Mouse (Mus musculus): Measurements from ENCODE around the gene Akap8.

GRCm38 (mm10) chr17:32321836-32322235 lies 798 bp upstream of the Akap8 start:
- TF ChIP-seq POLR2A (IDR thresholded peaks at IDR 0.05; ENCODE audit: insufficient read length, low read depth) = no peak
- no peak for TF ChIP-seq POLR2AphosphoS2 (IDR thresholded peaks at IDR 0.05; ENCODE audit: insufficient read length, low read depth)
- no peak for TF ChIP-seq MAX (IDR thresholded peaks at IDR 0.05; ENCODE audit: low read depth)
- TF ChIP-seq USF1 (IDR thresholded peaks at IDR 0.05; ENCODE audit: low read depth) = no peak

Measured in myocyte (in vitro differentiated cells).